ENCODE assay signal across 12 mouse cellular contexts in the genomic region with DNA sequence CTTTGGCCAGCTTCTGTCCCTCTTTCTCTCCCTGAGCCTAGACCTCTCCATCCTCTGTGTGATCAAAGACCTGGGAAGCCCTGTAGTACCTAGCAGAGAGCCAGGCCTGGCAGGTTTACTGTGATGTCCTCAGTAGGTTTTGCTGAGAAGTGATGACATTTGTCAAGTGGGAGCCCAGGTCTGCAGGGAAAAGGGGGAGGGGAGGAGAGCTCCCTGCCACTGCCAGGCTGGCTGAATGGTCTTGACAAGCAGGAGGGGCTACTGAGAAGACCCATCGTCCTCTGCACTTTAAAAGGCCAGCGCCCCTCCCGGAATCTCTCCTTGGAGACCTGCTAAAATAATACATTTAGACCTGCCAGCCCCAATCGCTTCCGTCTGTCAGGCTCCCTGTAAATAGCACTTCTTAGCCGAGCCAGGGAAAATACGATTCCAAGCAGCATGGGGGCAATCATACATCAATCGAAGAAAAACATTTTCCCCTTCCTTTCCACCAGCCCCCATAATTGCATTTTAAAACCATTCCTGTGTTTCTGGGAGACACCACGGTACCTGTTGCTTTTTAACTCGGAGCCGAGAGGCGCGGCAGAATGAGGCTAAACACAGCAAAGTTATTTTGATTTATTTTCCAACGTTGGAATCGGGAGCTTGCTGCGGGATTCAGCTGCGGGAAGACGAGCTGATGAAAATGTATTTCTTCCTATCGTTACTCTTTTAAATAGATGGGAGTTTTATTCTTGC.
DNase-seq lines count a peak whose midpoint lies in the region; ATAC-seq lines count a peak whose summit lies in the region.
"Had no signal": no experiment of that assay in that cellular context is flagged by ENCODE, and none has a peak within 500 bp of the region (broad histone marks: within the 10 kb centered on the region; RNA-seq: fewer than 3 reads in every experiment).

No protein-coding gene starts in this region.

- H3K27ac ChIP-seq in forebrain, embryonic 14.5 days (ENCODE audit: low read depth, low read length), result no peak overlapping the region
- no peak overlapping the region for H3K27ac ChIP-seq in forebrain, embryonic 11.5 days (ENCODE audit: low read depth, low read length)
- no peak overlapping the region for H3K27ac ChIP-seq in kidney, embryonic 15.5 days
- no peak overlapping the region for H3K27ac ChIP-seq in embryonic facial prominence, embryonic 12.5 days
- H3K27ac ChIP-seq in limb, embryonic 15.5 days, result no peak overlapping the region
- H3K27ac ChIP-seq: left cerebral cortex, adult 2 months had no signal

- no peak for ATAC-seq in forebrain, embryonic 14.5 days
- ATAC-seq in forebrain, embryonic 11.5 days (replicated peaks; ENCODE audit: low FRiP score), result no peak
- ATAC-seq in kidney, embryonic 15.5 days (replicated peaks; ENCODE audit: low FRiP score), result no peak
- ATAC-seq in embryonic facial prominence, embryonic 12.5 days (ENCODE audit: insufficient number of reproducible peaks, insufficient read depth, low FRiP score, low TSS enrichment), result no peak
- no peak for ATAC-seq in limb, embryonic 15.5 days (ENCODE audit: insufficient number of reproducible peaks, low FRiP score, low TSS enrichment, low read depth)
- ATAC-seq in cerebellum, adult (ENCODE audit: insufficient number of reproducible peaks, low FRiP score, low TSS enrichment), result no peak

- H3K36me3 ChIP-seq in forebrain, embryonic 14.5 days (ENCODE audit: control insufficient read depth, insufficient read depth, low read length), result no peaks in the 10 kb centered on the region
- H3K36me3 ChIP-seq in forebrain, embryonic 11.5 days (ENCODE audit: control insufficient read depth, insufficient read depth, low read length), result no peaks in the 10 kb centered on the region
- H3K36me3 ChIP-seq in kidney, embryonic 15.5 days, result no peaks in the 10 kb centered on the region
- no peaks in the 10 kb centered on the region for H3K36me3 ChIP-seq in embryonic facial prominence, embryonic 12.5 days
- no peaks in the 10 kb centered on the region for H3K36me3 ChIP-seq in limb, embryonic 15.5 days

- no peak overlapping the region for H3K4me2 ChIP-seq in forebrain, embryonic 14.5 days (ENCODE audit: low read length)
- H3K4me2 ChIP-seq in forebrain, embryonic 11.5 days (ENCODE audit: low read depth, low read length, severe bottlenecking), result no peak overlapping the region
- peak overlapping the region; percentile 30 for H3K4me2 ChIP-seq in kidney, embryonic 15.5 days
- 0 out of 2 replicates have a peak overlapping the region, but pooled peaks have one; percentile 8 for H3K4me2 ChIP-seq in embryonic facial prominence, embryonic 12.5 days (replicated peaks)
- peak overlapping the region; percentile 33 for H3K4me2 ChIP-seq in limb, embryonic 15.5 days

- no peak overlapping the region for H3K9ac ChIP-seq in forebrain, embryonic 14.5 days (ENCODE audit: low read length)
- H3K9ac ChIP-seq in forebrain, embryonic 11.5 days (ENCODE audit: low read length), result no peak overlapping the region
- H3K9ac ChIP-seq in kidney, embryonic 15.5 days, result no peak overlapping the region
- H3K9ac ChIP-seq in embryonic facial prominence, embryonic 12.5 days, result no peak overlapping the region
- no peak overlapping the region for H3K9ac ChIP-seq in limb, embryonic 15.5 days

- H3K27me3 ChIP-seq in forebrain, embryonic 14.5 days (replicated peaks; ENCODE audit: control insufficient read depth, insufficient read depth, low read length), result no peaks in the 10 kb centered on the region
- peaks cover 2% of the 10 kb centered on the region; the same call in 1 of the 2 replicates for H3K27me3 ChIP-seq in forebrain, embryonic 11.5 days (ENCODE audit: control insufficient read depth, insufficient read depth, low read length)
- H3K27me3 ChIP-seq in kidney, embryonic 15.5 days, result peaks cover 48% of the 10 kb centered on the region
- peaks cover 2% of the 10 kb centered on the region for H3K27me3 ChIP-seq in embryonic facial prominence, embryonic 12.5 days
- H3K27me3 ChIP-seq in limb, embryonic 15.5 days, result peaks cover 8% of the 10 kb centered on the region; the same call in 1 of the 2 replicates

- WGBS in forebrain, embryonic 14.5 days, result 50% methylated on average over 19 of the region's 19 CpGs
- WGBS in forebrain, embryonic 11.5 days, result 62% methylated on average over 19 of the region's 19 CpGs
- WGBS in kidney, embryonic 15.5 days, result 22% methylated on average over 19 of the region's 19 CpGs
- WGBS in embryonic facial prominence, embryonic 12.5 days, result 34% methylated on average over 19 of the region's 19 CpGs
- WGBS in limb, embryonic 15.5 days, result 17% methylated on average over 19 of the region's 19 CpGs

- no peak overlapping the region for H3K4me3 ChIP-seq in forebrain, embryonic 14.5 days (ENCODE audit: low read depth, low read length)
- H3K4me3 ChIP-seq in forebrain, embryonic 11.5 days (ENCODE audit: low read depth, low read length), result no peak overlapping the region
- no peak overlapping the region for H3K4me3 ChIP-seq in kidney, embryonic 15.5 days (replicated peaks)
- H3K4me3 ChIP-seq in embryonic facial prominence, embryonic 12.5 days, result no peak overlapping the region
- no peak overlapping the region for H3K4me3 ChIP-seq in limb, embryonic 15.5 days
- H3K4me3 ChIP-seq: left cerebral cortex, adult 2 months; myocyte had no signal

- H3K4me1 ChIP-seq in forebrain, embryonic 14.5 days (ENCODE audit: control insufficient read depth, insufficient read depth, low read length), result peaks cover 13% of the 10 kb centered on the region
- H3K4me1 ChIP-seq in forebrain, embryonic 11.5 days (replicated peaks; ENCODE audit: control insufficient read depth, insufficient read depth, low read length), result peaks cover 9% of the 10 kb centered on the region
- H3K4me1 ChIP-seq in kidney, embryonic 15.5 days, result peaks cover 18% of the 10 kb centered on the region
- H3K4me1 ChIP-seq in embryonic facial prominence, embryonic 12.5 days, result peaks cover 16% of the 10 kb centered on the region
- peaks cover 18% of the 10 kb centered on the region for H3K4me1 ChIP-seq in limb, embryonic 15.5 days

- H3K9me3 ChIP-seq in forebrain, embryonic 14.5 days (replicated peaks; ENCODE audit: control insufficient read depth, low read length), result no peaks in the 10 kb centered on the region
- H3K9me3 ChIP-seq in forebrain, embryonic 11.5 days (ENCODE audit: control insufficient read depth, low read length), result no peaks in the 10 kb centered on the region; the same call in 1 of the 2 replicates
- H3K9me3 ChIP-seq in kidney, embryonic 15.5 days (replicated peaks), result no peaks in the 10 kb centered on the region
- no peaks in the 10 kb centered on the region for H3K9me3 ChIP-seq in embryonic facial prominence, embryonic 12.5 days
- no peaks in the 10 kb centered on the region for H3K9me3 ChIP-seq in limb, embryonic 15.5 days

- peak; percentile 50 for DNase-seq in forebrain, embryonic 14.5 days (ENCODE audit: low spot score)
- DNase-seq in forebrain, embryonic 11.5 days (ENCODE audit: low spot score), result no peak
- no peak for DNase-seq in kidney, postnatal 10 days
- no peak for DNase-seq in frontal cortex, postnatal 10 days (ENCODE audit: low spot score in 2 of 2)
- DNase-seq: cerebellum, adult 18-20 months; heart, postnatal 36 days had no signal

Comparison
In these comparisons a context has a peak if more than half of its experiments do, and no peak if none do; other contexts are left out.
1. H3K4me2 ChIP-seq: peak in kidney, embryonic 15.5 days (single experiment), embryonic facial prominence, embryonic 12.5 days (single experiment) and limb, embryonic 15.5 days (single experiment); none in forebrain, embryonic 14.5 days (single experiment) and forebrain, embryonic 11.5 days (single experiment).